Mouse (Mus musculus) fat pad, adult 2 months (tissue): ENCODE results near the gene Myh9.

Experiments used
- DNase-seq: peaks from one replicate; pipeline ENCODE4 v3.0.0-alpha.2; 2011; ENCODE audit warnings: low read depth, low spot score; ENCODE audit errors: extremely low read depth

Myh9 gene

GRCm38 (mm10) chr15:77842047-77842843 is at the start of gene Myh9:
Gene Myh9, minus strand, starts transcription at chr15:77842175.
- DNase-seq = peak; percentile 98

GRCm38 (mm10) chr15:77891766-77892165 is 49.8 kb upstream of the Myh9 start:
- no peak for DNase-seq

- DNase-seq = no peak
Measured at GRCm38 (mm10) chr15:77889761-77890422, 47.9 kb upstream of the Myh9 start.

GRCm38 (mm10) chr15:77888286-77888685 is 46.3 kb upstream of the Myh9 start:
- no peak for DNase-seq

- no peak for DNase-seq
Measured at GRCm38 (mm10) chr15:77887093-77887488, 45.1 kb upstream of the Myh9 start.

GRCm38 (mm10) chr15:77886369-77887092 is 44.6 kb upstream of the Myh9 start:
- no peak for DNase-seq

GRCm38 (mm10) chr15:77885945-77886344 is 44.0 kb upstream of the Myh9 start:
- no peak for DNase-seq

- no peak for DNase-seq
Measured at GRCm38 (mm10) chr15:77885159-77885558, 43.2 kb upstream of the Myh9 start.

- DNase-seq = no peak
Measured at GRCm38 (mm10) chr15:77883697-77884010, 41.7 kb upstream of the Myh9 start.

GRCm38 (mm10) chr15:77882797-77883696 is 41.1 kb upstream of the Myh9 start:
- no peak for DNase-seq

GRCm38 (mm10) chr15:77882297-77882696 is 40.3 kb upstream of the Myh9 start:
- DNase-seq = no peak

GRCm38 (mm10) chr15:77881698-77882097 is 39.7 kb upstream of the Myh9 start:
- no peak for DNase-seq

GRCm38 (mm10) chr15:77880738-77881137 is 38.8 kb upstream of the Myh9 start:
- DNase-seq = no peak

GRCm38 (mm10) chr15:77879756-77880155 is 37.8 kb upstream of the Myh9 start:
- no peak for DNase-seq

GRCm38 (mm10) chr15:77877209-77877608 is 35.2 kb upstream of the Myh9 start:
- no peak for DNase-seq

- peak; percentile 8 for DNase-seq
Measured at GRCm38 (mm10) chr15:77876716-77877115, 34.7 kb upstream of the Myh9 start.

- no peak for DNase-seq
Measured at GRCm38 (mm10) chr15:77875953-77876352, 34.0 kb upstream of the Myh9 start.

GRCm38 (mm10) chr15:77874807-77875206 is 32.8 kb upstream of the Myh9 start:
- DNase-seq = no peak

GRCm38 (mm10) chr15:77874310-77874709 is 32.3 kb upstream of the Myh9 start:
- no peak for DNase-seq

GRCm38 (mm10) chr15:77873564-77873963 is 31.6 kb upstream of the Myh9 start:
- no peak for DNase-seq

- DNase-seq = no peak
Measured at GRCm38 (mm10) chr15:77872996-77873395, 31.0 kb upstream of the Myh9 start.
